Mouse (Mus musculus): ENCODE data around the gene Fem1b.

DNA sequence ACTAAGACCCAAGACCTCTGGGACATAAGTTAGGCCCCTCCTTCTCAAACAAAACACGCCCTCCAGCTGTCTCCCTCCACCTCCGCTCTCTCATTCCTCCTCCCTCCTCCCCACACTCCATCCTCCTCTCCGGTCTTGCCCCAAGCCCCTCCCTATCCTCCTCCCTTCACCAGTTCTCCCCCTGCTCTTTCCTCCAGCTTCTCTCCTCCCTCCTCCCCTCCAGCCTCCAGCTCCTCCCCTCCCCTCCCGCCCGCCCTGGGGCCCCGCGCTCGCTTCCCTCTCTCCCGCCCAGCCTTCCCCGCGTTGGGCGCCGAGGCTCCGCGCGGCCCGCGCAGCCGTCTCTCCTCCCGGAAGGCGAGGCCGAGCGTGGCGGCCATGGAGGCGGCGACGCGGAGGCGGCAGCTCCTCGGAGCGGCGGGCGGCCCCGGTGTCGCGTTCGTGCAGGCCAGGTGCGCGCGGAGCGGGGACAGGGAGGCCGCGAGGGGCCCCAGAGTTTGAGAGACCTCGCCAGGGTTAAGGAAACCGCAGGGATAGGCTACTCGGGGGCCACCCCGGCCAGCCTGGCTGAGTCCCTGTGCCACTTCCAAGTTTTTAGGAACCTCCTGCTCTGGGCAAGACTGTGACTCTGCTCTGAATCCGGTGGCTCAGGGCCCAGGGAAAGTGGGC lies 26.9 kb upstream of the Fem1b start, which contains the start of gene Cln6:
- TF ChIP-seq POLR2A (IDR thresholded peaks at IDR 0.05; ENCODE audit: extremely low read depth, insufficient read depth, low read length): no peak
- no peak for TF ChIP-seq CTCF (IDR thresholded peaks at IDR 0.05; ENCODE audit: low read depth, low read length)
